Mouse (Mus musculus) c-Kit-negative CD71-positive TER-119-positive erythroid progenitor cells, embryonic 14.5 days (primary cell): ENCODE measurements around the gene Gm20517.
A peak's percentile ranks its signal among the peaks of the same experiment; 100 is the strongest.
"Not testable (repeated sequence)": the region's sequence is repeated elsewhere in the genome, so short reads cannot be mapped to it uniquely, and the experiment has no call there.

Source experiments
- DNase-seq: peaks from one replicate; pipeline ENCODE4 v3.0.0-alpha.2; 2013; ENCODE audit warnings: low read depth, low spot score

Gm20517 gene

GRCm38 (mm10) chr17:47596839-47597164, 14.6 kb upstream of the Gm20517 start:
- no peak for DNase-seq

GRCm38 (mm10) chr17:47597261-47597660, 14.1 kb upstream of the Gm20517 start:
- DNase-seq: no peak

- DNase-seq: peak; percentile 80
Observed at GRCm38 (mm10) chr17:47597838-47598579, 13.4 kb upstream of the Gm20517 start.

- not testable (repeated sequence) for DNase-seq
Observed at GRCm38 (mm10) chr17:47598580-47599304, 12.6 kb upstream of the Gm20517 start.

GRCm38 (mm10) chr17:47599511-47600297, 11.7 kb upstream of the Gm20517 start:
- no peak for DNase-seq

- DNase-seq: no peak
Observed at GRCm38 (mm10) chr17:47600601-47601388, 10.6 kb upstream of the Gm20517 start.

- no peak for DNase-seq
Observed at GRCm38 (mm10) chr17:47601389-47601755, 10.0 kb upstream of the Gm20517 start.

- no peak for DNase-seq
Observed at GRCm38 (mm10) chr17:47602289-47602688, 9.1 kb upstream of the Gm20517 start.

- DNase-seq: no peak
Observed at GRCm38 (mm10) chr17:47606220-47606619, 5.2 kb upstream of the Gm20517 start.

GRCm38 (mm10) chr17:47609182-47609581, 2.2 kb upstream of the Gm20517 start:
- no peak for DNase-seq

- no peak for DNase-seq
Observed at GRCm38 (mm10) chr17:47611661-47611982, 233 bp downstream of the Gm20517 start.

GRCm38 (mm10) chr17:47614018-47614417, 2.6 kb downstream of the Gm20517 start:
- DNase-seq: no peak

- DNase-seq: no peak
Observed at GRCm38 (mm10) chr17:47616119-47616518, 4.7 kb downstream of the Gm20517 start.

- no peak for DNase-seq
Observed at GRCm38 (mm10) chr17:47616652-47617051, 5.3 kb downstream of the Gm20517 start.

GRCm38 (mm10) chr17:47617605-47618307, 6.4 kb downstream of the Gm20517 start:
- DNase-seq: no peak

- DNase-seq: no peak
Observed at GRCm38 (mm10) chr17:47618556-47619311, 7.3 kb downstream of the Gm20517 start.

GRCm38 (mm10) chr17:47622912-47623554, 11.6 kb downstream of the Gm20517 start:
- no peak for DNase-seq

GRCm38 (mm10) chr17:47624572-47624971, 13.2 kb downstream of the Gm20517 start:
- not testable (repeated sequence) for DNase-seq

- DNase-seq: no peak
Observed at GRCm38 (mm10) chr17:47625088-47625487, 13.7 kb downstream of the Gm20517 start.

GRCm38 (mm10) chr17:47626031-47626430, 14.6 kb downstream of the Gm20517 start:
- DNase-seq: no peak
